Mouse (Mus musculus) layer of hippocampus, adult 9-10 months (tissue): ENCODE data around the gene Unc93a2.
"Not testable (repeated sequence)": the region's sequence is repeated elsewhere in the genome, so short reads cannot be mapped to it uniquely, and the experiment has no call there.

Source experiments
- DNase-seq: peaks from one replicate; pipeline ENCODE4 v3.0.0; 2022; ENCODE audit warnings: low spot score

Gene Unc93a2

GRCm38 (mm10) chr17:7385364-7385763 lies at the start of gene Unc93a2:
TSS of gene Unc93a2 (minus strand) at chr17:7385464.
- not testable (repeated sequence) for DNase-seq

DNA sequence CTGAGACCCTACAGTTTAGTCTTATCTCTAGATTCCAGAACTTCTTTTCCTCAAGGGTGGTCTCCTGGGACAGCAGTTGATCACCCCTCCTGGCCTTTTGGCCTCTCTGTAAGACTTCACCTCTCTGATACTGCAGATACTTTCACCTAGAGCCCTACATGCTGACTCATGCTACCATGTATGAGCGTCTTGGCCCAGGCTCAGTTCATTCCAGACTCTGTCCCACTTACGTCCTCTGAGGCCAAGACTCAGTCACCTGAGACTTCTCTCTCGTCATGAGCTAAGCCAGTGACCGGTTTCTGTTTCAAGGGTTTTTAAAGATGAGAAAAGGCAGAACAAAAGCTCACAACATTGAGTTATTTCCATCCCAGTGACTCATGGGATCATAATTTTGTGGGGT lies 48.9 kb upstream of the Unc93a2 start:
- not testable (repeated sequence) for DNase-seq

DNA sequence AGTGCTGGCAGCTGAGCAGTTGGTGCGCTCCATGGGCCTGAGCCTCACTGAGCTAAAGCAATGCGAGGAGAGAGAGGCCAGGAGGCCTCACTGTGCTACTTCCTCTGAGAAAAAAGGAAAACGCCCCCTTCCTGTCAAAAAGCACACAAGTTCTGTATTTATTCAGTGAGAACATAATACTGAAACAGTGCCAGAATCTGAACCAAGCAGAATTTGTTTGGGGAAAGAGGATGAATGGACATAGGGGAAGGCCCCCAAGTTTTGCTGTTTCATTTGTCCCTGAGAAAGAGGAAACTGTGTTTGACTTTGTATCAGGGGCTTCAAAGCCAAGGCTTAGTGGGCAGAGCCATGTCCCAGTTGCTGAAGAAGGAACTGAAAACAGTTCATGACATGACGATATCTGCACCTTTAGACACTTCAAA lies 45.0 kb upstream of the Unc93a2 start:
- not testable (repeated sequence) for DNase-seq

- not testable (repeated sequence) for DNase-seq
These were observed 35.1 kb upstream of the Unc93a2 start for GRCm38 (mm10) chr17:7420191-7420973.

GRCm38 (mm10) chr17:7414601-7415310 lies 29.5 kb upstream of the Unc93a2 start:
- DNase-seq, result not testable (repeated sequence)

DNA sequence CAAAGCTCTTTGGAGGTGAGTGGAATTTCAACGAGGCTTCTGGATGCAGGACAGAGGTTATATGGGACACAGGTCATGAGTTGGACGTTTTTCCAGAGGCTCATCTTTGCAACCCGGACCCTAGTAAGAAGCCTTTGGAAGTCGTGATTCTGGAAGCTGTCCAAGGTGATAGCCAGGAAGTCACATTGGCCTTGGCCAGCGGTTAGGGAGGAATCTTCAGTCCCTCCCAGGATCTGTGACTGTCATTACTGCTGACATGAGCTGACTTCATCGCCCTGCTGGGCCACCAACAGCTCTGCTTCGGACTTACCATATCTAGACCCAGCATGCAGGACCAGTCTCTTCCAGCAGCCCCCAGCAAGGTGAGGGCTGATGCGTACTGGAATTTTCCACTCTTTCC lies 28.1 kb upstream of the Unc93a2 start:
- DNase-seq, result not testable (repeated sequence)

GRCm38 (mm10) chr17:7399770-7400169 lies 14.5 kb upstream of the Unc93a2 start:
- DNase-seq, result not testable (repeated sequence)

DNA sequence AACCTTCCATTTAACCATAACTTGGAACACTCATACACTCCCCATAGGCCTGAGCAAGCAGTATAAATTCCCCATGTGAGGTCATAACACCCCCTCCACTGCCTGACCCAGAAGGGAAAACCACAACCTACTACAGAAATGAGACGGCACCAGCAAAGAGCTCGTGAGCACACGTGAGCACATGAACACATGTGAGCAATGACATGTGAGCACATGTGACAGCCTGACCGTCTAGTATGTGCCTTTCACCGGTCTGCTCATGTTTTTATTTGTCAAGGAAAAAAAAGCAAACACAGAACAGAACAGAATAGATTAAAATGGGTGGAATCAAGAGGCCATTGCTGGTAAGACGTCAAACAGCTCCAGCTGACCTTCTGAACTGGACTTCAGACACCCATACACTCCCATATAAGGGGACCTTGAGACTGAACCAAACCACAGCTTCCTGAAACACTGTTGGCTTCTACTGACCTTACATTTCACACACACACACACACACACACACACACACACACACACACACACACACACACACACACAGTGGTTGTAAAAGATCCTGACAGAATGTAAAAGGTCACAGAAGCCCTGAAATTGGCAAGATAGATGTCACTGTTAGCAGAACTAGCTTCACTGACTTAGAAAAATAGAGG lies 13.1 kb upstream of the Unc93a2 start:
- DNase-seq, result not testable (repeated sequence)

- not testable (repeated sequence) for DNase-seq
These were observed 11.8 kb upstream of the Unc93a2 start for GRCm38 (mm10) chr17:7397079-7397478.

DNA sequence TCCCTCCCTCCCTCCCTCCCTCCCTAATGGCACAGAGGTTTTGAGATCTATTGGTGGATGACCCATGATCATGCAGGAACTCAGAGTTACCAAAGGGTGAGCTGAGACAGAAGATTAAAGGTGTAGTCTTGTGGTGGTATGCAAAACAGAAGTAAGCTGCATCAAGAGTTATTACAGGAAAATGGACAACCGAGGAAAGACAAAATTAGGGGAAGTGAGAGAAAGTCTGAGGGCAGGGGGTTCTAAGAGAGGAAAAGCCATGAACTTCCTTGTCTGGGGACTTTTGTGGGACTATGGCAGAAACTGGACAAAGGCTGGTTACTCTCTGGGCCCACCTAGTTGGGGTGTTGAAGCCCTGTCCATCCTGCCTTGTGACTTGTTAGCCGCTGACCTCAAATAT lies 11.0 kb upstream of the Unc93a2 start:
- DNase-seq, result not testable (repeated sequence)

DNA sequence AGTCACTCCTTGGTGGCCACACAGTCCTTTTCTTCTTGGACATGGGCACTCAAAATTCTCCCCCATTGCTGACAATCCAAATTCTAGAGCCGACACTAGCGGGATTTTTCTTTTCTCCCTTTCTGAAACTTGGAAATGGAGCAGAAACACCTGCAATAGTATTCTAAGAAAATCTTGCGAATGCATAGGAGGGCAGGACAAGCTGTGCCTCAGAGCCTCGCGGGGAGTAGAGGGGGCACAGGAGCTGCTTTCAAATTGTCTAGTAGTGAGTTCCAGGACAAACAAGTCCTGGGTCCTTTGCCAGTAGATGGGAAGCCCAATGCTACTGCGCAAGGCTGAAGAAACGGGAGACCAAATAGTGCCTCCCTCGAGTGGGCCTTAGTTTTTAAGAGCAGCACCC lies 10.4 kb upstream of the Unc93a2 start:
- not testable (repeated sequence) for DNase-seq

- DNase-seq, result not testable (repeated sequence)
These were observed 9.9 kb upstream of the Unc93a2 start for GRCm38 (mm10) chr17:7395116-7395515.

DNA sequence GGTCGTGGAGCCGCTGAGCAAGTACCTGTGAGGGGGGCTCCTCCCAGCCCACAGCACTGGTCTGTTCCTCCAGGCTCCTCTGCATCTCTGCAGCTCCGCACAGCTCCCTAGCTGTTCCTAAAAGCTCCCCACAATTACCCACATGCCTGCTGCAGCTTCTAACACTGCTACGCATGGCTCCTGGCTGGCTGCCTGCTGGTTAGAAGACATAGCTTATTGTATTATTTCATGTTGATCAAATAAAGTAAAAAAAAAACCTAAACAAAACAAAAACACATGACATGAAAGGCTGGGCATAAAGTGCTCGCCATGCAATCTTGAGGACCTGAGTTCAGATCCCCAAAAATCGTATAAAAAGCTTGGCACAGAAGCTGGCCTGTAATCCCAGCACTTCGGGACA lies 4.6 kb upstream of the Unc93a2 start:
- DNase-seq, result not testable (repeated sequence)

GRCm38 (mm10) chr17:7388958-7389356 lies 3.7 kb upstream of the Unc93a2 start:
- DNase-seq, result not testable (repeated sequence)

- not testable (repeated sequence) for DNase-seq
These were observed 3.2 kb upstream of the Unc93a2 start for GRCm38 (mm10) chr17:7388341-7388957.

- DNase-seq, result not testable (repeated sequence)
These were observed 752 bp upstream of the Unc93a2 start for GRCm38 (mm10) chr17:7386016-7386415.

GRCm38 (mm10) chr17:7383167-7384143 lies 1.8 kb downstream of the Unc93a2 start:
- not testable (repeated sequence) for DNase-seq

DNA sequence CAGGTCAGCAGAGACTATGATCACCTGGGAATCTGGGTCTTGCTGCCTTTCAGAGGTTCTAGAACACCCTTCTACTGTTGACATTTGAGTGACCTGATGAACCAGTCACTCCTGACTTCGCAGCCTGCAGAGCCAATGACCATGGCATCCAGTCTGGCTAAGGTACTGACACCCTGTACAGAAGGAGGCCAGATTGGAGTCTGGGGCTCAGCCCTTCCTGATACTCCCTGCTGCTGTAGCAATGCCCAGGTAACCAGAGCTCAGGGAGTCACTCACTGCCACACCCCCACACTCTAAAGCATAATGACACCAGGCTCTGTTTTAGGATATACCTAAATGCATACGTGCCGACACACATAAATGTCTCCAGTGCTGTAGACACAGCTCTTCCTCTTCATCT lies 2.6 kb downstream of the Unc93a2 start:
- DNase-seq, result not testable (repeated sequence)

DNA sequence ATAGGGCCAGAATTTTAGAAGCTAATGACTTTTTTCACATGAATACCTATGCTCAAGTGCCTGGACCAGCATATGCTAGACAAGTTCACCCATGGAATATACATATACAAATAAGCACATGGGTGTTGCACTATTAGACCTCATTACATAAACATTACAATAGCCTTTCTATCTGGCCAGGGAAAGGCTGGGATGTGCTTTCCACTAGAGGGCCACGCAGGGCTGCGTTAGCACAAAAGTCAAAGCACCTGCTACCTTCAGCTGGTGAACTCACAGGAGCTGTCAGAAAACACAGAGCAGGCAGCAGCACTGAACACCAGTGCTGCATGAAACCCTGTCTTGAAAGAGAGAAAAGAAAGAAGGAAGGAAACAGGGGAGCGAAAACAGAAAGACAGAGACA lies 7.4 kb downstream of the Unc93a2 start:
- DNase-seq, result not testable (repeated sequence)

- DNase-seq, result not testable (repeated sequence)
These were observed 8.1 kb downstream of the Unc93a2 start for GRCm38 (mm10) chr17:7376951-7377700.
